Mouse (Mus musculus) MEL (cell line): ENCODE measurements around the gene Ncam1. TPM values are rescaled to one million over a fixed set of nuclear protein-coding genes. Genes with fewer than 3 reads are reported as not detected.
A peak's percentile ranks its signal among the peaks of the same experiment; 100 is the strongest.

Experiments used
- DNase-seq: peaks from one replicate; pipeline ENCODE4 v3.0.0; 2011; ENCODE audit warnings: low read depth, low spot score
- H3K27ac ChIP-seq: 2 replicates; pipeline ENCODE4 v1.5.1; 2012; ENCODE audit warnings: low read depth, mild to moderate bottlenecking, control low read depth, low read length, moderate library complexity; ENCODE audit not compliant: control insufficient read depth
- H3K27me3 ChIP-seq, 2 experiments: fragments of 150-350 bp in 1 of 2; sonication (generic) in 1 of 2; 2 replicates each; pipeline ENCODE4 v1.6.1; 2012; ENCODE audit warnings: low read length in 2 of 2, mild to moderate bottlenecking in 2 of 2, improper control_type of control experiment in 1 of 2, moderate library complexity in 1 of 2; ENCODE audit not compliant: insufficient read depth in 2 of 2, control insufficient read depth in 1 of 2
- H3K36me3 ChIP-seq, 2 experiments: 2 replicates each; pipeline ENCODE4 v1.6.1; 2012 to 2014; ENCODE audit warnings: low read length in 2 of 2, improper control_type of control experiment in 1 of 2, inconsistent platforms in 1 of 2, mild to moderate bottlenecking in 1 of 2; ENCODE audit not compliant: insufficient read depth in 2 of 2, control insufficient read depth in 1 of 2
- H3K4me1 ChIP-seq, 2 experiments: fragments of 150-350 bp in 1 of 2; sonication (generic) in 1 of 2; 2 replicates each; pipeline ENCODE4 v1.6.1; 2012; ENCODE audit warnings: low read length in 2 of 2, improper control_type of control experiment in 1 of 2, mild to moderate bottlenecking in 1 of 2; ENCODE audit not compliant: insufficient read depth in 2 of 2, control insufficient read depth in 1 of 2
- H3K4me3 ChIP-seq, 2 experiments: fragments of 150-350 bp in 1 of 2; sonication (generic) in 1 of 2; 2 replicates each; pipeline ENCODE4 v1.5.1; 2012; ENCODE audit warnings: low read depth in 2 of 2, low read length in 2 of 2, mild to moderate bottlenecking in 2 of 2, moderate library complexity in 2 of 2, control low read depth in 1 of 2, improper control_type of control experiment in 1 of 2; ENCODE audit not compliant: control insufficient read depth in 1 of 2, insufficient read depth in 1 of 2
- H3K79me2 ChIP-seq: 2 replicates; pipeline ENCODE4 v1.6.1; 2012; ENCODE audit warnings: mild to moderate bottlenecking, low read length, moderate library complexity; ENCODE audit not compliant: control insufficient read depth, poor library complexity, insufficient read depth
- H3K9ac ChIP-seq: 2 replicates; pipeline ENCODE4 v1.6.1; 2012; ENCODE audit warnings: low read depth, mild to moderate bottlenecking, control low read depth, low read length, moderate library complexity; ENCODE audit not compliant: control insufficient read depth, poor library complexity, severe bottlenecking
- H3K9me3 ChIP-seq: fragments of 150-350 bp; sonication (generic); replicated peaks from 2 replicates; pipeline ENCODE4 v1.6.1; 2012; ENCODE audit warnings: mild to moderate bottlenecking, low read length, improper control_type of control experiment, moderate library complexity; ENCODE audit not compliant: insufficient read depth
- BHLHE40 ChIP-seq: IDR thresholded peaks from 2 replicates; pipeline ENCODE4 v1.6.1; 2012; ENCODE audit warnings: low read depth, mild to moderate bottlenecking, inconsistent platforms, low read length, improper control_type of control experiment, borderline replicate concordance
- CHD1 ChIP-seq: IDR thresholded peaks from 2 replicates; pipeline ENCODE4 v1.6.1; 2012; ENCODE audit warnings: low read depth, mild to moderate bottlenecking, inconsistent platforms, low read length, improper control_type of control experiment
- ETS1 ChIP-seq: IDR thresholded peaks from 2 replicates; pipeline ENCODE4 v1.6.1; 2012; ENCODE audit warnings: low read depth, mild to moderate bottlenecking, inconsistent platforms, low read length, improper control_type of control experiment, moderate library complexity
- GATA1 ChIP-seq: IDR thresholded peaks from 2 replicates; pipeline ENCODE4 v1.6.1; 2011; ENCODE audit warnings: low read depth, low read length, improper control_type of control experiment
- HCFC1 ChIP-seq: IDR thresholded peaks from 2 replicates; pipeline ENCODE4 v1.6.1; 2012; ENCODE audit warnings: low read depth, mild to moderate bottlenecking, inconsistent platforms, low read length, improper control_type of control experiment, moderate library complexity
- JUND ChIP-seq: IDR thresholded peaks from 2 replicates; pipeline ENCODE4 v1.6.1; 2011; ENCODE audit warnings: low read depth, mild to moderate bottlenecking, improper control_type of control experiment, low read length
- MAZ ChIP-seq: IDR thresholded peaks from 2 replicates; pipeline ENCODE4 v1.6.1; 2012; ENCODE audit warnings: low read depth, mild to moderate bottlenecking, inconsistent platforms, low read length, improper control_type of control experiment
- MEF2A ChIP-seq: IDR thresholded peaks from 2 replicates; pipeline ENCODE4 v1.6.1; 2014; ENCODE audit warnings: low read depth, mild to moderate bottlenecking, inconsistent platforms, low read length, improper control_type of control experiment; ENCODE audit not compliant: poor library complexity, insufficient replicate concordance, severe bottlenecking; ENCODE audit errors: extremely low read depth
- POLR2AphosphoS5 ChIP-seq: IDR thresholded peaks from 2 replicates; pipeline ENCODE4 v1.6.1; 2012; ENCODE audit warnings: low read depth, borderline replicate concordance, mild to moderate bottlenecking, inconsistent platforms, low read length, moderate library complexity, mixed read lengths
- RAD21 ChIP-seq: IDR thresholded peaks from 2 replicates; pipeline ENCODE4 v1.6.1; 2011; ENCODE audit warnings: mild to moderate bottlenecking, low read depth, low read length, improper control_type of control experiment
- SIN3A ChIP-seq: IDR thresholded peaks from 2 replicates; pipeline ENCODE4 v1.6.1; 2012; ENCODE audit warnings: low read length, improper control_type of control experiment, inconsistent platforms
- SMC3 ChIP-seq: IDR thresholded peaks from 2 replicates; pipeline ENCODE4 v1.6.1; 2011; ENCODE audit warnings: low read depth, low read length, improper control_type of control experiment
- TAL1 ChIP-seq: IDR thresholded peaks from 2 replicates; pipeline ENCODE4 v1.6.1; 2012; ENCODE audit warnings: mild to moderate bottlenecking, inconsistent platforms, low read length, moderate library complexity, mixed read lengths
- TBP ChIP-seq: IDR thresholded peaks from 2 replicates; pipeline ENCODE4 v1.8.0; 2011; ENCODE audit warnings: low read depth, low read length, improper control_type of control experiment
- ZKSCAN1 ChIP-seq: IDR thresholded peaks from 2 replicates; pipeline ENCODE4 v1.6.1; 2012; ENCODE audit warnings: low read depth, mild to moderate bottlenecking, inconsistent platforms, low read length, improper control_type of control experiment, moderate library complexity
- ZNF384 ChIP-seq: IDR thresholded peaks from 2 replicates; pipeline ENCODE4 v1.6.1; 2012; ENCODE audit warnings: low read depth, mild to moderate bottlenecking, inconsistent platforms, low read length, improper control_type of control experiment
- polyA plus RNA-seq, 2 experiments: library from polyadenylated mRNA; stranded (reverse) in 1 of 2; unstranded in 1 of 2; fragments of >175 nt in 1 of 2; fragments of >200 nt in 1 of 2; gene quantifications; 2 replicates each; pipeline versions ENCODE4 v1.2.1 to v1.2.4; 2012; ENCODE audit warnings: low replicate concordance in 2 of 2, low read depth in 1 of 2; ENCODE audit not compliant: insufficient read length in 2 of 2, insufficient read depth in 1 of 2, missing spikeins in 1 of 2
- total RNA-seq: library from RNA; depleted of rRNA; stranded (reverse); fragments of 300-350 nt; gene quantifications from 2 replicates; pipeline ENCODE4 v1.2.3, GENCODE M21; 2012

Gene Ncam1
- total and polyA plus RNA-seq, 3 experiments = not detected

- no peak for DNase-seq
- TF ChIP-seq TBP (no peak), BHLHE40 (no peak), SIN3A (no peak), GATA1 (no peak)
- H3K27me3 ChIP-seq = no peaks in the 10 kb centered on the region
- no peak overlapping the region for H3K27ac ChIP-seq
- no peak overlapping the region for H3K9ac ChIP-seq
- H3K9me3 ChIP-seq = no peaks in the 10 kb centered on the region
- no peak overlapping the region for H3K4me3 ChIP-seq
- H3K79me2 ChIP-seq = no peaks in the 10 kb centered on the region
- H3K36me3 ChIP-seq = no peaks in the 10 kb centered on the region
- no peaks in the 10 kb centered on the region for H3K4me1 ChIP-seq
Observed at GRCm38 (mm10) chr9:49504658-49505057, 294.1 kb downstream of the Ncam1 start.

DNA sequence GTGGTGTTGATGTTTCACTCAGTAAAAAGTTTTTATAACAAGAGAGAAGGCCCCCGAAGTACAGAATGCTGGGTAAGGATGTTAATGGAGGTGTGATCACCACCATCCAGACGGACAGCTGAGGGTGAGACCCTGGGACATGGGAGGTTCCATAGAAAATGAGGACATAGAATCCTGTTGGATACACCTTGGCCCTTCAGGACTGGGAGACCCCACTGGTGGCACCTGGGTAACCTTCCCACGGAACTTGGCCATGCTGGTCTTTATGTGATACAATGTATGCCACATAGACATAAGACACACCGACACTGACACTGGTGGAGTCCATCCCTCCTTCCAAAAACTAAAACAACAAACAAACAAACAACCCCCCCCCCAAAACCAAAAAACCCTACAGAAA lies 296.5 kb downstream of the Ncam1 start:
- Histone ChIP-seq H3K36me3 (no peaks in the 10 kb centered on the region), H3K9me3 (no peaks in the 10 kb centered on the region), H3K9ac (no peak overlapping the region), H3K27ac (no peak overlapping the region), H3K79me2 (no peaks in the 10 kb centered on the region), H3K27me3 (no peaks in the 10 kb centered on the region), H3K4me1 (no peaks in the 10 kb centered on the region), H3K4me3 (no peak overlapping the region)
- TF ChIP-seq MAZ (no peak), ZKSCAN1 (no peak), CHD1 (no peak), HCFC1 (no peak), SMC3 (no peak), TAL1 (no peak), RAD21 (no peak), ZNF384 (no peak), ETS1 (no peak), JUND (no peak)
- DNase-seq = no peak

DNA sequence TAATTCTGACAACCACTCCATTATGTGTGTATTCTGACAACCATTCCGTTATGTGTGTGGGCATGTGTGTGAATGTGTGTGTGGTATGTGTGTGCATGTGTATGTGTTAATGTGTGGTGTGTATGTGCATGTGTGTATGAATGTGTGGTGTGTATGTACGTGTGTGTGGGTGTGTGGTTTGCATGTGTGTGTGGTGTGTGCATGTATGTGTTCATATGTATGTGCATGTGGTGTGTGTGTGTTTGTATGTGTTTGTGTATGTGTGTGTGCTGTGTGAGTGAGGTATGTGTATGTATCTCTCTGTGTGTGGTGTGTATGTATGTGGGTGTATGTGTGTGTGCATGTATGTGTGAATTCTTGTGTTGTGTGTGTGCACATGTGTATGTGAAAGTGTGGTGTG lies 298.8 kb downstream of the Ncam1 start:
- DNase-seq = no peak
- H3K9me3 ChIP-seq = no peaks in the 10 kb centered on the region
- H3K79me2 ChIP-seq = no peaks in the 10 kb centered on the region
- no peak overlapping the region for H3K9ac ChIP-seq
- no peak overlapping the region for H3K4me3 ChIP-seq
- TF ChIP-seq POLR2AphosphoS5 = peak; percentile 61; the same call in 1 of the 2 replicates
- TF ChIP-seq MEF2A = no peak
- H3K4me1 ChIP-seq = no peaks in the 10 kb centered on the region
- H3K27me3 ChIP-seq = no peaks in the 10 kb centered on the region; a peak in 1 of 4 replicates
- H3K27ac ChIP-seq = no peak overlapping the region
- H3K36me3 ChIP-seq = no peaks in the 10 kb centered on the region
